Mouse (Mus musculus): ENCODE measurements around the gene Tagln2. TPM values are rescaled to one million over a fixed set of nuclear protein-coding genes. Genes with fewer than 3 reads are reported as not detected.

Tagln2 gene
- polyA plus RNA-seq, 1 experiment from 2014 or later = 233 TPM

DNA sequence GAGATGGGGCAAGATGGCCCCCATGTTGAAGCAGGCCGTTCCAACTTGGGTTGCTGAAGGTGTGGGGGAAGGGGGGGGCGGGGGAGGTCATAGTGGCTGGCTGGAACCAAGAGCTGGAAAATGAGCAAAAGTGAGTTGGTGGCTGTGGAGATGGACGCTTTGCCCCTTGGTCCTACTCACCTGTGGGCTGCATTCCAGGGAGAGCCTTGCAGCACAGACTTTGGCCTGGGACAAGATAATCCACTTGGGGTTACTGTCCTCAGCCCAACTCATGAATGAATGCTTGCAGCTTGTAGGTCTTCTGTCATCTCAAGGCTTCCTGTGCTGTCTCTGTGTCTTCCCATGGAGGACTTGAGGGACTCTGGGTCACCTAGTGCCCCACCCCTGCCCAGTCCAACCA is 7.9 kb downstream of the Tagln2 start:
- Histone ChIP-seq H3K27ac (0 out of 2 replicates have a peak overlapping the region, but pooled peaks have one; percentile 47), H3K9me3 (no peaks in the 10 kb centered on the region), H3K36me3 (peaks cover 18% of the 10 kb centered on the region), H3K4me3 (no peak overlapping the region), H3K4me1 (peaks cover 41% of the 10 kb centered on the region), H3K4me2 (no peak overlapping the region), H3K9ac (no peak overlapping the region), H3K27me3 (no peaks in the 10 kb centered on the region)
- 80% methylated on average over 3 of the region's 3 CpGs for WGBS
- ATAC-seq (ENCODE audit: insufficient number of reproducible peaks, low FRiP score, low TSS enrichment, low read depth) = no peak

DNA sequence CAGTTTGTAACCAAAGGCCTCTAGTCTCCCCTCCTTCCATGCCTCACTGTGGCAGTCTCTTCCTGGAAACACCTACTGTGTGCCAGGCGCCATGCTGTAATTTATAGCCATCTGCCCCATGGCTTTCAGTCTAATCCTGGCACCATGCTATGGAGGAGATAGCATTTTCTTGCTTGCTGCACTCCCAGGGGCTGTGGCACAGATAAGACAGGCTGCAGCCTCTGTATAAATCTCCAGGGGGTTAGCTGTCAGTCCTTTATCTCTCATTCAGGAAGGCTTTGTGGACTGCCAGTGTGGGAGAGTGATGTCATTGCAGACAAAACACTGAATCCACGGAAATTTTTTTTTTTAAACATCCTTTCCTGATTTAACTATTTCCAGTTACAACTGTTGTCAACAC is 8.3 kb downstream of the Tagln2 start:
- H3K36me3 ChIP-seq = peaks cover 18% of the 10 kb centered on the region
- no peak for ATAC-seq (ENCODE audit: insufficient number of reproducible peaks, low FRiP score, low TSS enrichment, low read depth)
- no peak overlapping the region for H3K4me3 ChIP-seq
- no peak overlapping the region for H3K27ac ChIP-seq
- peaks cover 40% of the 10 kb centered on the region for H3K4me1 ChIP-seq
- no peak overlapping the region for H3K4me2 ChIP-seq
- H3K9ac ChIP-seq = no peak overlapping the region
- H3K27me3 ChIP-seq = no peaks in the 10 kb centered on the region
- no peaks in the 10 kb centered on the region for H3K9me3 ChIP-seq
- WGBS = 53% methylated on average over 2 of the region's 2 CpGs

DNA sequence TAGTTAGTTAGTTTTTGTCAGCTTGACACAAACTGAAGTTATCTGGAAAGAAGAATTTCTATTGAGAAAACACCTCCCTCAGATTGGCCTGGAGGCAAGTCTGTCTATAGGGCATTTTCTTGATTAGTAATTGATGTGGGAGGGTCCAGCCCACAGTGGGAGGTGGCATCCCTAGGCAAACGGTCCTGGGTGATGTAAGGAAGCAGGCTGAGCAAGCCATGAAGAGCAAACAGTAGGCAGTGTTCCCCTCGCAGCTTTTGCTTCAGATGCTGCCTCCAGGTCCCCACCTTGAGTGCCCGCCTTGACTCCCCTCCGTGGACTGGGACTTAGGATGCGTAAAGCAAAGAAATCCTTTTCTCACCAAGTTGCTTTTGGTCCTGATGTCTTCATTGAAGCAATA is 9.4 kb downstream of the Tagln2 start:
- Histone ChIP-seq H3K27me3 (no peaks in the 10 kb centered on the region), H3K4me1 (peaks cover 40% of the 10 kb centered on the region), H3K4me2 (no peak overlapping the region), H3K4me3 (no peak overlapping the region), H3K27ac (no peak overlapping the region), H3K36me3 (peaks cover 18% of the 10 kb centered on the region), H3K9me3 (no peaks in the 10 kb centered on the region), H3K9ac (no peak overlapping the region)
- WGBS = 82% methylated on average over 5 of the region's 5 CpGs
- ATAC-seq (ENCODE audit: insufficient number of reproducible peaks, low FRiP score, low TSS enrichment, low read depth) = no peak

DNA sequence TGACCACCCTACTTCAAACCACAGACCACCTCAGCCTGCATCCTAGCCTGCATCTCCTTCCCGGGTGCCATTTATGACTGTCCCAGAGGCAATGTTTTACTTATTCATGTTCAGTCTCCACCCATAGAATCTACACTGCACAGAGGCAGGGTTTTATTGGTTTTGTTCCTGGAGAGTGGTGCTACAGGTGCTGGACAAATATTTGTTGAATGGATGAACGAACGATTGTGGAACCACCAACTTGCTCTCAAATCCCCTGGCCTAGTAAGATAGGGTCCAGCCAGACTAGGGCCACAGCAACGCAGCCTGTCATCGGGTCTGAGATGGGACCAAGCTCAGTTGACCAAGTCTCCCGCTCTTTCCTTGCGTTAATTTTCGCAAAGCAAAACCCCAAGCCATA is 10.1 kb downstream of the Tagln2 start:
- H3K9me3 ChIP-seq = no peaks in the 10 kb centered on the region
- H3K27me3 ChIP-seq = no peaks in the 10 kb centered on the region
- 32% methylated on average over 8 of the region's 8 CpGs for WGBS
- no peak overlapping the region for H3K4me3 ChIP-seq
- ATAC-seq (ENCODE audit: insufficient number of reproducible peaks, low FRiP score, low TSS enrichment, low read depth) = no peak
- H3K36me3 ChIP-seq = peaks cover 15% of the 10 kb centered on the region
- H3K4me2 ChIP-seq = no peak overlapping the region
- no peak overlapping the region for H3K27ac ChIP-seq
- no peak overlapping the region for H3K9ac ChIP-seq
- peaks cover 33% of the 10 kb centered on the region for H3K4me1 ChIP-seq

DNA sequence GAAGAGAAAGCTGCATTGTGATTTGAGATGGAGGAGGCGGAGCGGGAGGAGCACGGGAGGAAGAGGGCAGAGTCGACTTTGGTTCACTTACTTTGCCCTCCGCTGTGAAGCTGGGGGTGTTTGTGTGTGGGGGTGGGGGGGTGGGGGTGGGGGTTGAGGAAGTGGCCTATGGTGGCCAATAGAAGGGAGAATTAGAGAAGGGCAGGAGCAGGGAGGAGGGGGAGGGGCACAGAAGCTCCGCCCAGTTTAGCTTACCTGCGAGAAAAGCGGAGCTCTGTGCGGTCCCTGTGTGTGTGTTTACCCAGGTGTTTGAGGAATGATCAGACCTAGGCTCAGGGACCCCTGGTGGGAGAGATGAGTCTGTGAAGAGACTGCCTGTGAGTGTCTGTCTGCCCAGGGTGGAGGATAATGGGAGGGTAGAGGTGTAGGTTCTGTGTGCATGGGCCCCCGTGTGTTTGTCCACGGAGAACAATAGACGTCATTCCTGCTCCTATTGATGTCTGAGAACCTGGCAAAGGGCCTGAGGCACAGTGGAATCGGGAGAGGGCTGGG is 10.7 kb downstream of the Tagln2 start:
- peaks cover 29% of the 10 kb centered on the region for H3K4me1 ChIP-seq

DNA sequence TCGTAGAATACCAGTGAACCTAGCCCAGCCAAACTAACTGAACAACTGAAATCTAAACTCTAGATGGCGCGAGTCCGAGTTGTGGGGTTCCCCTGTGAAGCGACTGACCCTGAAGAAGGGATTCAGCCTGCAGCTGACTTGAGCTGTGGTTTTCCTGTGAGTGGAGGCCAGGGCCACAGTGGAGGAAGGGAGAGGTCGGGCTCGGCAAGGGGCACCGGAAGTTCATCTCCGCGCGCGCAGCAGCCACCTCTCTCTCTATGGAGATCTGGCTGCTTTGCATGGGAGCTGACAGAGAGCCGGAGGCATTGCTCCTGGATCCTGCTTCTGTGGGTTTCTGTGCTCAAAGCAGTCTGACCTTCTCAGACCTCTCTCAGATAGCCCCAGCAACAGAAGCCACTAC is 13.1 kb downstream of the Tagln2 start:
- WGBS = 28% methylated on average over 13 of the region's 13 CpGs
- peaks cover 14% of the 10 kb centered on the region; the same call in 1 of the 2 replicates for H3K4me1 ChIP-seq
- no peaks in the 10 kb centered on the region for H3K9me3 ChIP-seq
- H3K27me3 ChIP-seq = no peaks in the 10 kb centered on the region
- H3K36me3 ChIP-seq = no peaks in the 10 kb centered on the region; the same call in 1 of the 2 replicates
- H3K4me3 ChIP-seq = no peak overlapping the region
- ATAC-seq (ENCODE audit: insufficient number of reproducible peaks, low FRiP score, low TSS enrichment, low read depth) = no peak
- no peak overlapping the region for H3K9ac ChIP-seq
- peak overlapping the region; percentile 57 for H3K27ac ChIP-seq
- no peak overlapping the region for H3K4me2 ChIP-seq

More for the DNA sequence above, 10.7 kb downstream of the Tagln2 start:
- no peak overlapping the region for H3K4me2 ChIP-seq
- H3K4me3 ChIP-seq = no peak overlapping the region
- 31% methylated on average over 13 of the region's 13 CpGs for WGBS
- no peaks in the 10 kb centered on the region for H3K27me3 ChIP-seq
- no peak overlapping the region for H3K27ac ChIP-seq
- H3K9me3 ChIP-seq = no peaks in the 10 kb centered on the region
- ATAC-seq (ENCODE audit: insufficient number of reproducible peaks, low FRiP score, low TSS enrichment, low read depth) = no peak
- H3K36me3 ChIP-seq = peaks cover 10% of the 10 kb centered on the region
- H3K9ac ChIP-seq = no peak overlapping the region

DNA sequence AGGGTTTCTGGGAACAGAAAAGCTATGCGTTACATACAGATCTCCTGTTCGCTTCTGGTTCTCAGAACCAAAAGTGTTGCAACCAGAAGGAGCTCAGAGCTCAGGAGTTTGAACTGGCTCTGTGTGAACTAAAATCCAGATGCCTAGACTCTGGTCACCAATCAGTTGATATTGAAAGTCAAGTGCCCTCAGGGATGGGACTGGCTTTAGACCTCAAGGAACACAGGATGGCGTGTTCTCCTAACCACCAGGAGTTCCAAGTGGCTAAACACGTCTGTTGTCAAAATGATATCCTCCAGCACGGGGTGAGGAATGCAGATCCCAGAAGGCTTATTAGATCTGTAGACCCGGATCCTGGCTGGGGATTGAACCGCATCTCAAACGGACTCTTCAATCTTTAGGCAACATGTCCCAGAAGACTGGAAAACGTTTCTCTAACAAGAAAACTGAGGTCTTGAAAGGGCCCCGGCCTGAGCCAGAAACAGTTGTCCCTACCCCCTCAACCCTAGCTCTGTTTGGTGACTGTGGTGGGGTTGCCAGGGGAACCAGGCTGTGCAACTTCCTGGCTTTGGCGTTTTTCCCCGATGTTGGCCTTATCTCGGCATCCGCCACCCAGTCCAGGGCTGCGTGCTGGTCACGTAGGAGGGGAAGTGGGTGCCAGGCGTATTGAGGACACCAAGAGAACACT is 13.8 kb downstream of the Tagln2 start:
- no peak for ATAC-seq (ENCODE audit: insufficient number of reproducible peaks, low FRiP score, low TSS enrichment, low read depth)
- Histone ChIP-seq H3K4me1 (peaks cover 12% of the 10 kb centered on the region; the same call in 1 of the 2 replicates), H3K9ac (no peak overlapping the region), H3K9me3 (no peaks in the 10 kb centered on the region), H3K27ac (peak overlapping the region; percentile 57), H3K27me3 (no peaks in the 10 kb centered on the region), H3K36me3 (no peaks in the 10 kb centered on the region; the same call in 1 of the 2 replicates), H3K4me3 (no peak overlapping the region), H3K4me2 (no peak overlapping the region)
- WGBS = 65% methylated on average over 17 of the region's 17 CpGs

DNA sequence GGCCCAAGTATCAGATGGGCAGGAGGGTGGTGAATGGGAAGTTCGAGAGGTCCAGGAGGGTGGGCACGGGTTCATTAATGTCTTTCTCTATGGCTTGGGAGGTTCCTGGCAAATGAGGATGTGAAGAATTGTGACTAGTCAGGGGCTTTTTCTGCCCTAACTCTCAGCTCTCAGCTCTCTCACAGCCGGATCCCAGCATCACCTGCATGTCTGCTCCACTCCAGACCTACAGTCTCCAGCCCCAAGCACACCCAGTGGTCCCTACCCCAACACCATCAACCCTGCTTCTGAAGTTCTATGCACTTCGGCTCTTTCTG is 14.3 kb downstream of the Tagln2 start:
- 70% methylated on average over 4 of the region's 4 CpGs for WGBS
- ATAC-seq (ENCODE audit: insufficient number of reproducible peaks, low FRiP score, low TSS enrichment, low read depth) = no peak
- Histone ChIP-seq H3K36me3 (no peaks in the 10 kb centered on the region), H3K4me1 (peaks cover 12% of the 10 kb centered on the region; the same call in 1 of the 2 replicates), H3K4me3 (no peak overlapping the region), H3K9me3 (no peaks in the 10 kb centered on the region), H3K9ac (no peak overlapping the region), H3K27ac (no peak overlapping the region; the same call in 1 of the 2 replicates), H3K4me2 (no peak overlapping the region), H3K27me3 (no peaks in the 10 kb centered on the region)

DNA sequence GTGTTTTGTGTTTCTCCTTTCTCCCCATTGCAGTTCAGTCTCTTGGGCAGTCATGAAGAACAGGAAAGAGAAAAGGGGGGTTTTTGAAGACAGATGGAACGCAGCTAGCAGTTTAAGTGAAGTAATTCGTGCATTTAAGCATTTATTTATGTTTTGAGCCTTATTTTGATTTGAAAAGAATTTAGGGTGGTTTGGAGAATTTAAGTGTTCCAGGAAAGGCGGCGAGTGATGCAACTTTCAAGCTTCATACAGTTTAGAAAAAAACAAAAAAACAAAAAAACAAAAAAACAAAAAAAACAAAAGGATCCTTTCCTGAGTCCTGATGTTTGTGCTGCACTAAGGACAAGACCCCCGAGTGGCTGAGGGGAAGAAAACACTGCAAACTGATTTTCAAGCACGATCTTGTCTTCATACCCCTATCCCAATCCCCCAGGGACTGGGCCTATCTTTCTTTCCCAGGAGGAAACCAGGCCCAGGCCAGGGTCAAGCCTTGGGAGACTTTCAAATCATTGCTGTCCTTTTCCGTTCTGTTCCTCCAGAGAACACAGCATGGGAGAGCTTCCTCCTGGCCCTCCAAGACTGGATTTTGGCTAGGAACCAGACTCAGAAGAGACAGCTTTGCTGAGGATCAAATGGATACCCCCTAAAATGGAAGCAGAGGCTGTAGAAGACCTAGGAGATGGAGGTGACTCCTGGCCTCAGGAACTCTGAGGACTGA is 14.9 kb downstream of the Tagln2 start:
- Histone ChIP-seq H3K4me3 (no peak overlapping the region), H3K27me3 (no peaks in the 10 kb centered on the region), H3K36me3 (no peaks in the 10 kb centered on the region), H3K9ac (no peak overlapping the region), H3K4me2 (no peak overlapping the region), H3K27ac (no peak overlapping the region), H3K4me1 (peaks cover 14% of the 10 kb centered on the region; the same call in 1 of the 2 replicates), H3K9me3 (no peaks in the 10 kb centered on the region)
- no peak for ATAC-seq (ENCODE audit: insufficient number of reproducible peaks, low FRiP score, low TSS enrichment, low read depth)
- 76% methylated on average over 7 of the region's 7 CpGs for WGBS

DNA sequence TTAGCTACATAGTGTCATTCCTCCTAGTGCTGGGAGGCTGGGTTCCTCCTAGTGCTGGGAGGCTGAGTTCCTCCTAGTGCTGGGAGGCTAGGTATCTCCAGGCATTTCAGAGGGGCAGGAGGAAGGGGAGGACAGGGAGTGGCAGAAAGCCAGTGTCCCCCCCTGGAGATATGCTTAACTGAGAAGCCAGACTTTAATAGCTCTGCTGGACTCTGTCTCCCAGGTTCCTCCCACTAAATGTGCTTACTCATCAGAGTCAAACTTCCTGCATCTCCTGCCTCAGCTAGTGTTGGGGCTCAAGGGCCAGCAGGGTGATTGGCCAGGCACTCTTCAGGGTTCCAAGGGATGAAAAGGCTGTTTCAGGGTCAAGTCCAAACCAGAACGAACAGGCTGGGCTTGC is 15.5 kb downstream of the Tagln2 start:
- 58% methylated on average over 1 of the region's 1 CpGs for WGBS
- H3K36me3 ChIP-seq = no peaks in the 10 kb centered on the region
- H3K4me3 ChIP-seq = no peak overlapping the region
- ATAC-seq (ENCODE audit: insufficient number of reproducible peaks, low FRiP score, low TSS enrichment, low read depth) = no peak; the same call in 1 of the 2 replicates
- no peak overlapping the region for H3K9ac ChIP-seq
- H3K9me3 ChIP-seq = no peaks in the 10 kb centered on the region
- H3K4me2 ChIP-seq = no peak overlapping the region
- peaks cover 15% of the 10 kb centered on the region; the same call in 1 of the 2 replicates for H3K4me1 ChIP-seq
- H3K27me3 ChIP-seq = no peaks in the 10 kb centered on the region
- no peak overlapping the region for H3K27ac ChIP-seq

DNA sequence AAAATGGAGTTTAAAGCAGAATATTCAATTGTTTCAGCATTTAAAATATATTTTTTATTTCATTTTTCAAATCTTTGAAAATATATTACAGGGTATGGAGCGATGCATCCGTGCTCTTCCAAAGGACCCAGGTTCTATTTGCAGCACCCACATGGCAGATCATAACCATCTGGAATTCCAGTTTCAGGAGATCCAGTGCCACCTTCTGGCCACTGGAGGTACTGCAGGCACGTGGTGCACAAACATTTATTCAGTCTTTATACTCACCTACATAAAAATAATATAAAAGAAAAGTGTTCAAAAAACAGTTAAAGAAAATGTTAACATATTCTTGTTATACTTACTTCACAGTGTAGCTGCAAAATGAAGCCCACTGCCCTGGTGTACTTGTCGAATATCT is 18.2 kb downstream of the Tagln2 start:
- H3K9me3 ChIP-seq = no peaks in the 10 kb centered on the region
- H3K9ac ChIP-seq = no peak overlapping the region
- no peak overlapping the region for H3K27ac ChIP-seq
- WGBS = 75% methylated on average over 4 of the region's 4 CpGs
- peaks cover 24% of the 10 kb centered on the region for H3K4me1 ChIP-seq
- H3K4me2 ChIP-seq = no peak overlapping the region
- H3K36me3 ChIP-seq = no peaks in the 10 kb centered on the region
- H3K27me3 ChIP-seq = no peaks in the 10 kb centered on the region
- ATAC-seq (ENCODE audit: insufficient number of reproducible peaks, low FRiP score, low TSS enrichment, low read depth) = no peak
- H3K4me3 ChIP-seq = no peak overlapping the region

DNA sequence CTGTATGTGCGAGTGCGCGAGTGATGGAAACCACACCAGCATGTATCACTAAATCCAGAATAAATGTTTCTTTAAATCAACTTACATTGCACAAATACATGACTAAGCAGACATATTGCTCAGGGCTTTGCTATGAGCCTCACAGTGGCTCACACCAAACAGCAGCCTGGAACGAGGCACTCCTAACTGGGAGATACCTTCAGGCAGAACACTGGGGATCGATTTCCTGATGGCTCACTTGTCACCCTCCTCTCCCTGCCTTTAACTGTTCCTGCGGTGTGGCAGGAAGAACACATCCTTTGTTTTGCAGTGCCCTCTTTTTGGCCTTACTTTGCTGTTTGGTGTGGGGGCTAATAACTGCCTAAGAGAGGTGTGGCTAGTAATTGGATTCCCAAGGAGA is 19.8 kb downstream of the Tagln2 start:
- no peak overlapping the region for H3K9ac ChIP-seq
- peaks cover 15% of the 10 kb centered on the region for H3K4me1 ChIP-seq
- H3K36me3 ChIP-seq = no peaks in the 10 kb centered on the region
- H3K4me3 ChIP-seq = no peak overlapping the region
- 64% methylated on average over 6 of the region's 6 CpGs for WGBS
- no peak for ATAC-seq (ENCODE audit: insufficient number of reproducible peaks, low FRiP score, low TSS enrichment, low read depth)
- H3K27ac ChIP-seq = no peak overlapping the region
- no peaks in the 10 kb centered on the region for H3K27me3 ChIP-seq
- no peak overlapping the region for H3K4me2 ChIP-seq
- H3K9me3 ChIP-seq = no peaks in the 10 kb centered on the region
